Mouse (Mus musculus) testis, adult 2 months (tissue): ENCODE measurements around the gene Cacna1i. TPM values are rescaled to one million over a fixed set of nuclear protein-coding genes. Genes with fewer than 3 reads are reported as not detected.

ENCODE experiments used
- H3K27ac ChIP-seq: fragments of 200-500 bp; 2 replicates; pipeline ENCODE4 v1.5.1; 2012; ENCODE audit warnings: low read depth, low read length; ENCODE audit not compliant: control insufficient read depth, insufficient read depth
- H3K27me3 ChIP-seq: fragments of 200-500 bp; 2 replicates; pipeline ENCODE4 v1.6.1; 2012; ENCODE audit warnings: mild to moderate bottlenecking, low read length, moderate library complexity; ENCODE audit not compliant: control insufficient read depth, insufficient read depth
- H3K36me3 ChIP-seq: fragments of 200-500 bp; 2 replicates; pipeline ENCODE4 v1.6.1; 2012; ENCODE audit warnings: mild to moderate bottlenecking, low read length; ENCODE audit not compliant: control insufficient read depth, insufficient read depth
- H3K4me1 ChIP-seq: fragments of 200-500 bp; 2 replicates; pipeline ENCODE4 v1.6.1; 2012; ENCODE audit warnings: low read length; ENCODE audit not compliant: control insufficient read depth, insufficient read depth
- H3K4me3 ChIP-seq: fragments of 200-500 bp; 2 replicates; pipeline ENCODE4 v1.5.1; 2012; ENCODE audit warnings: low read depth, mild to moderate bottlenecking, low read length, moderate library complexity, mixed read lengths; ENCODE audit not compliant: control insufficient read depth
- CTCF ChIP-seq: fragments of 200-500 bp; IDR thresholded peaks from 2 replicates; pipeline ENCODE4 v1.5.1; 2012; ENCODE audit warnings: low read depth, mild to moderate bottlenecking, inconsistent platforms, low read length, moderate library complexity; ENCODE audit not compliant: control insufficient read depth, insufficient read depth, insufficient replicate concordance
- POLR2A ChIP-seq: fragments of 200-500 bp; IDR thresholded peaks from 2 replicates; pipeline ENCODE4 v1.6.1; 2012; ENCODE audit warnings: low read depth, mild to moderate bottlenecking, inconsistent platforms, low read length, moderate library complexity; ENCODE audit not compliant: control insufficient read depth
- polyA plus RNA-seq: library from polyadenylated mRNA; depleted of rRNA; stranded (reverse); fragments of >200 nt; gene quantifications from 2 replicates; pipeline ENCODE4 v1.2.3, GENCODE M21; 2012

Cacna1i gene
- polyA plus RNA-seq, 1 experiment, result 1.2 TPM

DNA sequence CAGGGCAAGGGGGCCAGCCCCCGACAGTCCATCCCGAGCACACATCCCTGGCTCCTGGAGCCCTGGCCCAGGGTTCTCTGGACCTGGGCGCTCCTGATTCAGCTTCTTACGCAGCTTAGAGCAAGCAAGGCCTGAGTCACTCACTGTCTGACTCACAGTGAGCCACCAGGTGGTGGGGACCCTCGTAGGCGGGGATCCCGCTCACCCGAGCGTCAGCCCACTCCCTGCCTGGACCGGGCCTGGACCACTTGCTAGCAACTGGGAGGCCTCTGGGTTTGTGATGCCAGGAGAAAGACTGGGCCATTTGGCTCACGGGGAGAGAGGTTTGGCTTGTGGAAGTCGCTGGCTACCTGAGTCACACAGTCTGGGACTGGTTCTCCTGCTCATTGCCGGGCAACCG lies 16.7 kb downstream of the Cacna1i start:
- peaks cover 7% of the 10 kb centered on the region for H3K4me1 ChIP-seq
- no peak overlapping the region for H3K27ac ChIP-seq
- no peaks in the 10 kb centered on the region for H3K36me3 ChIP-seq
- no peak overlapping the region for H3K4me3 ChIP-seq
- TF ChIP-seq CTCF (no peak), POLR2A (no peak)
- no peaks in the 10 kb centered on the region for H3K27me3 ChIP-seq

DNA sequence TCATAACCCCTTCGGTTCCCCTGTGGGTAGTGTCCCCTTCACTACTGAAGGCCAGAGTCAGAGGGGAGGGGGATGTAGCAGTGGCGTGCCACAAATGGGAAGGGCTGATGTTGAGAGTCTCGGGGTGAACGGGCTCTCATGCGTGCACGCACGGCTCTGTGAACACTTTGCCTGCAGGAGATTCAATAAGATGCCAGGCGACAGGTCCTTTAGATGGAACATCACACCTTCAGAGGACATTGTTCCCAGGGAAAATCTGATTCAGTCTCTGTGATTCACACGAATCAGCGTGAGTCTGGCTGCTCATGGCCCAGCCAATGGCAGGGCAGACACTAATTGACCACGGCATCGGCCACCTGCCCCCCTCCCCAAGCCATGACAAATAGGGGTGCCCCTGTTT lies 17.1 kb downstream of the Cacna1i start:
- TF ChIP-seq POLR2A (no peak), CTCF (no peak)
- Histone ChIP-seq H3K36me3 (no peaks in the 10 kb centered on the region), H3K27me3 (no peaks in the 10 kb centered on the region), H3K4me3 (no peak overlapping the region), H3K4me1 (peaks cover 7% of the 10 kb centered on the region), H3K27ac (no peak overlapping the region)

DNA sequence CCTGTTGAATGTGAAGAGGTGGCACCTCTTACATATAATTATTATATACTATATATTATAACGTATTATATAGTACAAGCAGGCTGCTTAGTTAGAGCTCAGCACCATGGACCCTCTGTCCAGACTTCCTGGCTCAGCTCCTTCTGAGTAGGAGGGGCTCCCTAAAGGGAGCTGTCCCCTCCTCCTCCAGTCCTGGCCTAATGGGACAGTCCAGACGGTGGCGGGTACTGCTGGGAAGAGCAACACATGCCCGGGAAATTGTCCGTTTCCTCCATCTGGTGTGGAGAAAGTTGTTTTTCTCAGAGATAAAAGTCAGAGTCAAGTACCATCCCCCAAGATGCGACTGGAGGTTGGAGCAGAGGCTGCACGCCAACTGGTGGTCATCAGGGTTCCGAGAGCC lies 19.1 kb downstream of the Cacna1i start:
- peaks cover 7% of the 10 kb centered on the region for H3K4me1 ChIP-seq
- no peak overlapping the region for H3K4me3 ChIP-seq
- H3K36me3 ChIP-seq, result no peaks in the 10 kb centered on the region
- H3K27me3 ChIP-seq, result no peaks in the 10 kb centered on the region
- no peak overlapping the region for H3K27ac ChIP-seq
- TF ChIP-seq POLR2A, result no peak
- TF ChIP-seq CTCF, result no peak

DNA sequence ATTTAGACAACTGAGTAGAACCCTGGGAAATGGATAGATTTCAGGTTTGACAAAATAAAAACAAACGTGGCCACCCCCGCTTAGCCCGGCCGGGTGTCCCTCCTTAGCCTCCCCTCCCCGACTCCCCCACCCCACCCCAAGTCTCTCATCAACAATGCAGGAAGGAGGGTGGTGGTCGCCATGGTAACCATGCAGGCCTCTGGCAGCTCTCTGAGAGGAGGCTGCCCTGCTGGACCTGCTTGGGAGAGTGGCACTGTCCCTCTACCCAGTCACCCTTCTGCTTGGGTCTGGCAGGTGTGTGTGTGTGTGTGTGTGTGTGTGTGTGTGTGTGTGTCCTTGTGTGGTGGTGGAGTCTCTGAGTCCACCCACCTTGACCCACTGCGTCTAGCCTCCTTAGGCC lies 27.7 kb downstream of the Cacna1i start:
- H3K27ac ChIP-seq, result no peak overlapping the region
- TF ChIP-seq POLR2A (no peak), CTCF (no peak)
- no peaks in the 10 kb centered on the region for H3K36me3 ChIP-seq
- no peak overlapping the region for H3K4me3 ChIP-seq
- peaks cover 12% of the 10 kb centered on the region for H3K4me1 ChIP-seq
- H3K27me3 ChIP-seq, result no peaks in the 10 kb centered on the region

DNA sequence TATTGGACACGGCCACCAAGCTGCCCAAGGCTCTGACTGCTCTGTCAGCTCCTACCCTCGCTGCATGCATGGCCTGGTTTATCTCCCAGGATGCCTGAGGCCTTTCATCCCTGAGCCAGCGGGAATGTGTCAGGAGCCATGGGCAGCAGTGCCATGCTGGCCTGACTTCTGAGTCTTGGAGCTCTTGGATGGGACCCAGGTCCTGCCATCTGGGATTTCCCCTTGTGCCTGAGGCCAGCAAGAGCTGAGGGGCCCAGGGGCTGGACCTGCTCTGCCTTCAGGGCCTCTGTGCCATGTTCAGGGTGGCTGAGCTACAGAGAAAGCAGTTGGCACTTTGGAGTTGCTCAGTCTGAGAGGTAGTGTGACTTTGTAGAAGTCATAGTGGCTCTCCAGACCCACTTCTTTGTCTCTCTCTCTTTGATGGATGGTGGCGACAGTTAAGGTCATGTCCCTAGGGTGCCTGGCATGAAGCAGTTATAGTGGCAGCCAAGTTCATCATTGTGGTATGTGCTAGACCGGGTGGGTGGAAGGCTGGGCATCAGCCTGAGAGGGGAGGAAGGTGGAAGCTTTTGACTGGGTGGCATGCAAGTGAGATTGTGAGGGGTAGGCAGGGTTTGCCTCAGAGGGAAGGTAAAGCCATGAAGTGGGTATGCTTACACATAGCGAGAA lies 30.1 kb downstream of the Cacna1i start:
- peaks cover 12% of the 10 kb centered on the region for H3K4me1 ChIP-seq
- H3K36me3 ChIP-seq, result no peaks in the 10 kb centered on the region
- H3K27ac ChIP-seq, result no peak overlapping the region
- no peak overlapping the region for H3K4me3 ChIP-seq
- TF ChIP-seq CTCF (no peak), POLR2A (no peak)
- no peaks in the 10 kb centered on the region for H3K27me3 ChIP-seq

DNA sequence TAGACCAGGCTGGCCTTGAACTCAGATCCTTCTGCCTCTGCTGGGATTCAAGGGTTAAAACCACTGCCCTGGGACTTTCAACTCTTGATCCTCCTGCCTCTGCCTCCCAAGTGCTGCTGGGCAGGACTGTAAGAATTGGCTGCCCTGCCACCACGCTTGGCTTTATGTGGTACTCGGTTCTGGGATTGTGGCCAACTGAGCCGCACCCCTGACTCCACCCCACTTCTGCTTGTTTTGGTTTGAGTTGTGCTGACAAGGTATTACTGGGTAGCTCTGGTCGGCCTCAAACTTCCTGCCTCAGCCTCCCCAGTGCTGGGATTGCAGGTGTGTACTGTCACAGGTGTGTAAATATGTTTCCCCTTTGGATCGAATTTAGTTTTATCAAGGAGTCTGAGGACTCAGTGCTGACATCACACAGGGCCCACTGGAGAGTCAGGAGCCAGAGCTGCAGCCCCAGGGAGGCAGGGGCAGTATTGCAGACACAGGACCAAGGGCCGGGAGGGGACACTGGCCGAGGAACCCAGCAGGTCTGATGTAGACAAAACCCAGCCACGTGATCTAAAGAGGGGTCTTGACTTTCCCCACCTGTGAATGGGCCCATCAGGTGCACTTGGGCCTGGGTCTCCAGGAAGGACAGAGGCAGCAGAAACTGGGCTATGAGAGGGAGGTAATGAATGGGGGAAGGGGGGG lies 30.9 kb downstream of the Cacna1i start:
- Histone ChIP-seq H3K4me3 (no peak overlapping the region), H3K27ac (no peak overlapping the region), H3K27me3 (no peaks in the 10 kb centered on the region), H3K36me3 (no peaks in the 10 kb centered on the region), H3K4me1 (peaks cover 12% of the 10 kb centered on the region)
- TF ChIP-seq CTCF, result no peak
- no peak for TF ChIP-seq POLR2A

DNA sequence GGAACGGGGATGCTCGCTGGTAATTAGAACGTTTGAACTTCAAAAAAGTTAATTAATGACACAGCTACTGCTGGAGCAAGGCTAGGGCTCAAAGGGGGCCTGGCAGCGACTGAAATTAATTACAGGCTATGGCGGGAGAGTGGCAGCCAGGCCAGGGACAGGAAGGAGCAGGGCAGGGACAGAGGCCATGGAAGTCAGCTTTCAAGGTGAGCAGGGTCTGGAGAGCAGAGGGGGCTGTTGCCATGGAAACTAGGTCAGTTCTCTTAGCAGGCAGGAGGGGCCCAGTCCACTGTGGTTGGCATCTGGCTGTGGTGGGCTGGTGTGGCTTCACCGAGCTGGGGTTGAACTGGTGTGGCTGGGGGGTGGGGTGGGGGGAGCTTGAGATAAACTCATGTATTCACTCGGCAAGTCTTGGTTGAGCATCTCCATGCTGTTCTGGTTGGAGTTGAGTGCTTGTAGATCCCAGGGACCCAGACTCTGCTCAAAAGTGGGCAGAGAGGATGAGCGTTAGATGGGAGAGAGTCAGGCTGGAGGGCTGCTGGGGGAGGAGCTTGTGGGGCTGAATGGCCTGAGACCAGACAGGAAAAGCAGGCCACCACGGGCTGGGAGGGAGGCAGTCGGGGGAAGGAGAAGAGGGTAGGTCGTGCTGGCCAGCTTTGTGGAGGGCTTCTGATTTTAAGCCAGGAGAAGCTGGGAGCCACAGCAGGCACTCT lies 31.7 kb downstream of the Cacna1i start:
- Histone ChIP-seq H3K4me3 (no peak overlapping the region), H3K27ac (no peak overlapping the region), H3K36me3 (no peaks in the 10 kb centered on the region), H3K4me1 (peaks cover 12% of the 10 kb centered on the region), H3K27me3 (no peaks in the 10 kb centered on the region)
- TF ChIP-seq POLR2A, result no peak
- no peak for TF ChIP-seq CTCF

DNA sequence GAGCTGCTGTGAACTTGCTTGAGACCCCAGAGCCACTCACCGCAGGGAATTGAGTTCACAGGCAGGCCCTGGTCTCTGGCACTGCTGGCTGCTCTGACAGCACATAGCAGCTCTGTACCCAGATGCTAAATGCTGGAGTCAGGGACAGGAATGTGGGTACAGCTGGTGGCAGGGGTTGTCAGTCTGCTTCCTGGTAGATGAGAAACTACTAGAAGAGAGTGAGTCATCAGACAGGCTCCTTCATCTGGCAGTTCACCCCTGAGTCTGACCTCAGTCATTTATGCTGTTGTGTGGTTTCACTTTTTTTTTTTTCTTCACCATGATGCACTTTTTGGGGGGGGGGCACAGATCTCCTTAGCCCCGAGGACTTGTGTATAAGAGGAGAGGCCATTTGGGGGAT lies 32.3 kb downstream of the Cacna1i start:
- Histone ChIP-seq H3K4me3 (no peak overlapping the region), H3K4me1 (peaks cover 12% of the 10 kb centered on the region), H3K36me3 (no peaks in the 10 kb centered on the region), H3K27me3 (no peaks in the 10 kb centered on the region), H3K27ac (no peak overlapping the region)
- no peak for TF ChIP-seq CTCF
- TF ChIP-seq POLR2A, result no peak
